Mouse (Mus musculus): ENCODE measurements around the gene Mxi1.

DNA sequence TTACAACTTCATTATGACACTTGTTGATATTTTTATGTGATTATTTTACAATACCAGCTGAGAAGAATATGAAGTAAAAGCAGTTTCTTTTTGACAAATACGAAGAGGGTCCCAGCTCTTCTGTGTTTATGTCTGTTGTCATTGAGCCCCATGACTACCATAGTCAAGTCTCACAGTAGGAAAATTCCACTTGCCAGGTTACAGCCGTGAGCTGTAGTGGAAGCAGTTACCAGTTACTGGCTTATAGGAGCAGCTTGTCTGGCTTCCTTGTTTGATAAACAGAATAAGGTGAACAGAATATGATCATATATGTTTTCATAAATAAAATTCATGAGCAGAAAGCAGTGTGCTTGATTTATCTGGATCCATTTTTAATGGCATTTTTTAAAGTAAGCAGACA is 54.2 kb downstream of the Mxi1 start:
- TF ChIP-seq MAX (IDR thresholded peaks at IDR 0.05; ENCODE audit: low read length) (no peak), ZNF384 (IDR thresholded peaks at IDR 0.05; ENCODE audit: low read depth, low read length) (no peak)

All from CH12.LX (cell line).